Mouse (Mus musculus): Measurements from ENCODE around the gene Usmg5. TPM values are rescaled to one million over a fixed set of nuclear protein-coding genes. Genes with fewer than 3 reads are reported as not detected.
"Not testable (repeated sequence)": the region's sequence is repeated elsewhere in the genome, so short reads cannot be mapped to it uniquely, and the experiment has no call there.

Usmg5 gene
- polyA plus RNA-seq (2014; fragmentation: Nextera tagmentation; extraction: Ambion mirVana), result 1,318 and 1,638 TPM in 2 replicates

DNA sequence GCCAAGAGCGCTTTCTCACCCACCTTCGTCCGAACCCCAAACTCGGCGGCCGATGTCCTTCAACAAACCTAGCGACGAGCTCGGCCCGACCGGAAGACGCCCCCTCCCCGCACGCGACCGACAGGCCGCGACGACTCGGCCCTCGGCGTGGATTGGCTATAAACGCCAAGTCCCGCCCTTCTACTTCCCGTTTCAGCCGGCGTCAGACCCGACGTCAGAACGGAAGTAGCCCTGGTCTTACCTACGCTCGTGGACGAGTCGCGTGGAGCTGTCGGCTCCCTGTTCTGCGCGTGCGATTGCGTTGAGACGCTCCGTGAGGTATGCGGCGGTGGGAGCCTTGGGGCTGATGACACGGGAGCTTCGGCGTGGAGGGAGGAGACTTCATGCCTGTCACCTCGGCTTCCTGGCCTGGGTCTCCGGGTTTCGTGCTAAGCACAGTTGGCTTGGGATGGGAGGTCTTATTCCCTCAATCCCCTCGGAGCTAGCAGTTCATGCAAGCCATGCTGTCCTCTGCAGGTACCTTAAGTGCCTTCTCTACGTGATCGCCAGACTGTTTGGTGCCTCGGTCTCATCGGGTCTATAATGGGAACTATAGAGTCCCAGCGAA, at the start of gene Usmg5, which contains the start of gene Pdcd11:
Usmg5 (minus strand) TSS at position 98 of the 607 bp plus-strand sequence.
Pdcd11 (plus strand) TSS at position 219 of the 607 bp plus-strand sequence.
- Histone ChIP-seq H3K4me1 (ENCODE audit: control insufficient read depth, insufficient read depth, low read length) (peaks cover 16% of the 10 kb centered on the region), H3K27me3 (ENCODE audit: control insufficient read depth, insufficient read depth, low read length) (no peaks in the 10 kb centered on the region), H3K9me3 (ENCODE audit: control insufficient read depth, low read length) (no peaks in the 10 kb centered on the region), H3K27ac (ENCODE audit: low read depth, low read length) (peak within 1 kb of the TSS; percentile 83), H3K4me3 (ENCODE audit: low read depth, low read length) (peak within 1 kb of the TSS; percentile 94), H3K4me2 (ENCODE audit: low read depth, low read length) (peak within 1 kb of the TSS; percentile 67), H3K9ac (replicated peaks; ENCODE audit: low read depth, low read length) (peak within 1 kb of the TSS; percentile 95), H3K36me3 (ENCODE audit: control insufficient read depth, insufficient read depth, low read length) (peaks cover 23% of the 10 kb centered on the region)
- ATAC-seq (ENCODE audit: low read depth), result peak; percentile 100
- under 1% methylated on average over 56 of the region's 56 CpGs for WGBS

DNA sequence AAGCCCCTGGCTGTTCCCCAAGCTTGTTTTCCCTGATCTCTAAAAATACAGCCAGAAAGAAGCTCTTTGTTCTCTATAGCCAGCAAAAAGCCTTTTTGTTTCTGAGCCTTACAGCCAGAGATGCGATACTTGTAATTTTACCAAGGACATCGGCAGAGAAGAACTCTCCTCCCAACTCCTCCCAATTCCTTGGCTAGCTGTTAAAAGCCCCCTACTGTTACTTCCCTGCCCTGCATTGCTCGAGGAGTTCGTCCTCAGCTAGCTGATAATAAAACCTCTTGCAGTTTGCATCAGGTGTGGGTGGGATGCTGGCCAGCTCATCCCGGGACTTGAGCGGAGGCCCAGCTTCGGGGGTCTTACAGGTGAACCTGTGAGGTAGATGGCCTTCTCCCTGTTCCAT, 49.2 kb upstream of the Usmg5 start:
- not testable (repeated sequence) for ATAC-seq (ENCODE audit: low read depth); H3K9me3 ChIP-seq (ENCODE audit: control insufficient read depth, low read length)
- 27% methylated on average over 7 of the region's 7 CpGs for WGBS

DNA sequence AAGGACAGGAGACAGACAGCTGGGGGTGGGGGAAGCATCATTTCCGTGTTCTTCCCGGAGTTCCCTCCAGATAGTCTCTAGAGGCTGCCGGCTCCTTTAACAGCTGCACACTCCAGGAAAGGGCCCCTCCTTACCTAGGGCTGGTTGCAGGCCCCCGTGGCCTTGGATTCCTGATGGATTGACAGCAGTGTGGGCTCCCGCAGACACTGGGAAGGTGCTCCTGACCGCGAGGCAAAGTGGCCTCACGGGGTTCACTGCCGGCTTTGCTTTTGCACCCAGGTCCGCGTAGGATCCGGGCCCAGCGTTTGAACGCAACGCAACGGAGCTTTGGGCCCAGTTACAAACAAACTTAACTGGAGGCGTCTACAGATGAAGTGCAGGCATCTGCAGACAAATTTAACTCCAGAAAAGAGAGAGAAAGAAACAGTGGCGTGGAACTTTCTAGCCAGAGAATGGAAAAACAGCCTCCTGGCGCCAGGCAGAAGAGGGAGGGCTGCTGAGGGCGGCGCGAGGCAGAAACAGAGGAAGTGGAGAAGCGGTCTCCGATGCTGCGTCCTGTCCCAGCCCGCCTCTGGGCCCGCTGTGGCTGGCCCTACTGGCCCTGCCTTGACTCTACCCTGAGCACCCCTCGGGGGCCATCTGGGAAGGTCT, 47.4 kb upstream of the Usmg5 start, which contains the start of gene Calhm2:
Calhm2 (minus strand) TSS at position 524 of the 651 bp plus-strand sequence.
- WGBS, result 9% methylated on average over 28 of the region's 28 CpGs
- peak within 1 kb of the TSS; percentile 16; the same call in 1 of the 2 replicates for H3K9ac ChIP-seq (replicated peaks; ENCODE audit: low read depth, low read length)
- no peak within 1 kb of the TSS for H3K27ac ChIP-seq (ENCODE audit: low read depth, low read length)
- H3K9me3 ChIP-seq (ENCODE audit: control insufficient read depth, low read length), result no peaks in the 10 kb centered on the region
- H3K4me1 ChIP-seq (ENCODE audit: control insufficient read depth, insufficient read depth, low read length), result peaks cover 4% of the 10 kb centered on the region; the same call in 1 of the 2 replicates
- H3K36me3 ChIP-seq (ENCODE audit: control insufficient read depth, insufficient read depth, low read length), result no peaks in the 10 kb centered on the region
- H3K4me3 ChIP-seq (ENCODE audit: low read depth, low read length), result 0 out of 2 replicates have a peak within 1 kb of the TSS, but pooled peaks have one; percentile 7
- H3K4me2 ChIP-seq (ENCODE audit: low read depth, low read length), result peak within 1 kb of the TSS; percentile 40
- no peaks in the 10 kb centered on the region; the same call in 1 of the 2 replicates for H3K27me3 ChIP-seq (ENCODE audit: control insufficient read depth, insufficient read depth, low read length)
- ATAC-seq (ENCODE audit: low read depth), result no peak; the same call in 1 of the 2 replicates

More for the DNA sequence above, 49.2 kb upstream of the Usmg5 start:
- H3K27me3 ChIP-seq (ENCODE audit: control insufficient read depth, insufficient read depth, low read length); H3K9ac ChIP-seq (replicated peaks; ENCODE audit: low read depth, low read length); H3K36me3 ChIP-seq (ENCODE audit: control insufficient read depth, insufficient read depth, low read length); H3K4me2 ChIP-seq (ENCODE audit: low read depth, low read length); H3K4me1 ChIP-seq (ENCODE audit: control insufficient read depth, insufficient read depth, low read length); H3K27ac ChIP-seq (ENCODE audit: low read depth, low read length); H3K4me3 ChIP-seq (ENCODE audit: low read depth, low read length): not testable (repeated sequence)

DNA sequence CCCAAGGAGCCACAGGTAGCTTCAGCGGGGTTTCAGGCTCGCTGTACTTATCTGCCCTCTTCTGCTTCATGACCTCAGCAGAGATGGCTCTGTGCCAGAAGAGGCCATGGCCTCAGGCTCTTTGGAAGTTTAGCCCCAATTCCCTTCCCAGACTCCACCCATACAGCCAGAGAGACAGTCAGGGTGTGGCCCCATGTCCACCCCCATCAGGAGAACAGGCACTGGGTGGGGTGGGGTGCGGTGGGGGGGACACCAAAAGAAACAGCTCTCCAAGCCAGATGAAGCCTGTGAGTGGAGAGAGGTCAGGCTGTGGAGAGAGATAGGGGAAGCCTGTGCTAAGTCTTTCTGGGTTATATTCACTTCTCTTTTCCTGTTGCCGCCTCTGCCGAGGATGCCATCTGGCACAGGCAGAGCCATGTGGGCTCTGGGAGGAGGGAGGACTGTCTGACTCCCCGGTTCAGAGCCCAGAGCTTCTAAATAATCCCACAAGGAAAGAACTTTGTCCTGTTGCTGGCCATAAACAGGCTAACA, 46.7 kb upstream of the Usmg5 start:
- ATAC-seq (ENCODE audit: low read depth), result no peak
- peaks cover 5% of the 10 kb centered on the region; the same call in 1 of the 2 replicates for H3K36me3 ChIP-seq (ENCODE audit: control insufficient read depth, insufficient read depth, low read length)
- no peaks in the 10 kb centered on the region for H3K9me3 ChIP-seq (ENCODE audit: control insufficient read depth, low read length)
- no peaks in the 10 kb centered on the region; the same call in 1 of the 2 replicates for H3K27me3 ChIP-seq (ENCODE audit: control insufficient read depth, insufficient read depth, low read length)
- H3K4me3 ChIP-seq (ENCODE audit: low read depth, low read length), result 0 out of 2 replicates have a peak overlapping the region, but pooled peaks have one; percentile 7
- no peak overlapping the region for H3K9ac ChIP-seq (replicated peaks; ENCODE audit: low read depth, low read length)
- peaks cover 4% of the 10 kb centered on the region; the same call in 1 of the 2 replicates for H3K4me1 ChIP-seq (ENCODE audit: control insufficient read depth, insufficient read depth, low read length)
- no peak overlapping the region for H3K27ac ChIP-seq (ENCODE audit: low read depth, low read length)
- WGBS, result 60% methylated on average over 6 of the region's 6 CpGs
- H3K4me2 ChIP-seq (ENCODE audit: low read depth, low read length), result peak overlapping the region; percentile 40; the same call in 1 of the 2 replicates

DNA sequence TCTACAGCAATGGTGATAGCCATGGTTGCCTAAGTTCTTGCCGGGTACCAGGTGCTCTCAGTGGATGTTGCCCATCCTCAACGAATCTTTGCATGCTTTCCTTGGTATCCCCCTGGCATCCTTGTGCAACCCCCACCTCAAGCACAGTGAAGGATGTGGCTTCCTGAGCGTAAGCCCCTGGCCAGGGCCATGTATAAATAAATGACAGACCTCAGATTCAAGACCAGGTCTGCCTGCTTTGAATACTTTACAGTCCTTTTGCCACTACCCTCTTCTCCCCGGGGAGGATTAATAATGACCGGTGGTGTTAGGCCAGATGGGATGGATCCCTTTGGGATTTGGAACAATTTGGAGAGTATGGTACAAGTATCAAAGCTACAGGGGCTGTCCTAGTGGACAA, 45.7 kb upstream of the Usmg5 start:
- ATAC-seq (ENCODE audit: low read depth), result no peak
- Histone ChIP-seq H3K9ac (replicated peaks; ENCODE audit: low read depth, low read length) (no peak overlapping the region), H3K4me3 (ENCODE audit: low read depth, low read length) (no peak overlapping the region), H3K27ac (ENCODE audit: low read depth, low read length) (no peak overlapping the region), H3K9me3 (ENCODE audit: control insufficient read depth, low read length) (no peaks in the 10 kb centered on the region), H3K27me3 (ENCODE audit: control insufficient read depth, insufficient read depth, low read length) (no peaks in the 10 kb centered on the region; the same call in 1 of the 2 replicates), H3K4me1 (ENCODE audit: control insufficient read depth, insufficient read depth, low read length) (peaks cover 4% of the 10 kb centered on the region; the same call in 1 of the 2 replicates), H3K36me3 (ENCODE audit: control insufficient read depth, insufficient read depth, low read length) (peaks cover 10% of the 10 kb centered on the region), H3K4me2 (ENCODE audit: low read depth, low read length) (no peak overlapping the region)
- 88% methylated on average over 5 of the region's 5 CpGs for WGBS

DNA sequence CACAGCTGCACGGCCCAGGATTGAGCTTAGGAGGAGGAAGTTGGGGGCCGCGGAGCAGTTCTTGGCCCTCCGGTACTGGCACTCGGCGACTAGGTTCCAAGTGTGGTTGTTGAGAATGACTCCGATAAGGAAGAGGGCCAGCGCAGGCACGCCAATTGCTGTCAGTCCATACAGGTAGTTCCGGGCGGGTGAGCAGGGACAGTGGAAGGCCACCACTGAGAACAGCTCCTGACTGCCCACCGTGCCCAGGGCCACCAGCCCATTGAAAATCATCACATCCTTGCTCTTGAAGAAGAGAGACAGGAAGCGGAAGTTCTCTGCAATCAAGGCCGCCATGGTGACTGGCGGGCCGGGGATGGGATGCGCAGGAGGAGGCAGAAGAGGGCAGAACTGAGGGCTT, 45.1 kb upstream of the Usmg5 start:
- WGBS, result 88% methylated on average over 17 of the region's 17 CpGs
- H3K4me3 ChIP-seq (ENCODE audit: low read depth, low read length), result no peak overlapping the region
- H3K9ac ChIP-seq (replicated peaks; ENCODE audit: low read depth, low read length), result no peak overlapping the region
- H3K4me2 ChIP-seq (ENCODE audit: low read depth, low read length), result no peak overlapping the region
- no peaks in the 10 kb centered on the region for H3K9me3 ChIP-seq (ENCODE audit: control insufficient read depth, low read length)
- no peak for ATAC-seq (ENCODE audit: low read depth)
- peaks cover 16% of the 10 kb centered on the region for H3K36me3 ChIP-seq (ENCODE audit: control insufficient read depth, insufficient read depth, low read length)
- no peaks in the 10 kb centered on the region; the same call in 1 of the 2 replicates for H3K27me3 ChIP-seq (ENCODE audit: control insufficient read depth, insufficient read depth, low read length)
- peaks cover 4% of the 10 kb centered on the region; the same call in 1 of the 2 replicates for H3K4me1 ChIP-seq (ENCODE audit: control insufficient read depth, insufficient read depth, low read length)
- no peak overlapping the region for H3K27ac ChIP-seq (ENCODE audit: low read depth, low read length)

DNA sequence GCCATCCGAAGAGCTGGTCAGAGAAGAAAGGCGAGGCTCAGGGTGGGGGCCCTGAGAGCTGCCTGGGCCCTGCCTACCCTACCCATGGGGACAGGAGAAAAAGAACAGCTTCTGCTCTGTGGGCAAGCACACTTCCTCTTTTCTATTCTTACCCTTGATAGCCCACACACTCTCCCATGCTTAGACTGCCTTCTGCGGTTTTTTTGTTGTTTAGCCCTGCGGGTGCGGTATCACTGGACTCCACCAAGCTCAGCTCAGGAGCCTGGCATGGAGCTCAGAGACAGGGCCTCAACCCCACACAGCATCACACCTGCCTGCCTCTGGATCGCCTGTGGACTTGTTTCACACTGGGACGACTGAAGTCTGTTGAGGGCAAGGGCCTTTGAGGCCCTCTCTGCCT, 42.7 kb upstream of the Usmg5 start:
- H3K9ac ChIP-seq (replicated peaks; ENCODE audit: low read depth, low read length), result no peak overlapping the region
- peaks cover 4% of the 10 kb centered on the region; the same call in 1 of the 2 replicates for H3K4me1 ChIP-seq (ENCODE audit: control insufficient read depth, insufficient read depth, low read length)
- WGBS, result 94% methylated on average over 7 of the region's 7 CpGs
- ATAC-seq (ENCODE audit: low read depth), result no peak
- peaks cover 33% of the 10 kb centered on the region for H3K36me3 ChIP-seq (ENCODE audit: control insufficient read depth, insufficient read depth, low read length)
- H3K27me3 ChIP-seq (ENCODE audit: control insufficient read depth, insufficient read depth, low read length), result no peaks in the 10 kb centered on the region; the same call in 1 of the 2 replicates
- H3K4me2 ChIP-seq (ENCODE audit: low read depth, low read length), result no peak overlapping the region
- no peak overlapping the region for H3K4me3 ChIP-seq (ENCODE audit: low read depth, low read length)
- H3K9me3 ChIP-seq (ENCODE audit: control insufficient read depth, low read length), result no peaks in the 10 kb centered on the region
- no peak overlapping the region for H3K27ac ChIP-seq (ENCODE audit: low read depth, low read length)

DNA sequence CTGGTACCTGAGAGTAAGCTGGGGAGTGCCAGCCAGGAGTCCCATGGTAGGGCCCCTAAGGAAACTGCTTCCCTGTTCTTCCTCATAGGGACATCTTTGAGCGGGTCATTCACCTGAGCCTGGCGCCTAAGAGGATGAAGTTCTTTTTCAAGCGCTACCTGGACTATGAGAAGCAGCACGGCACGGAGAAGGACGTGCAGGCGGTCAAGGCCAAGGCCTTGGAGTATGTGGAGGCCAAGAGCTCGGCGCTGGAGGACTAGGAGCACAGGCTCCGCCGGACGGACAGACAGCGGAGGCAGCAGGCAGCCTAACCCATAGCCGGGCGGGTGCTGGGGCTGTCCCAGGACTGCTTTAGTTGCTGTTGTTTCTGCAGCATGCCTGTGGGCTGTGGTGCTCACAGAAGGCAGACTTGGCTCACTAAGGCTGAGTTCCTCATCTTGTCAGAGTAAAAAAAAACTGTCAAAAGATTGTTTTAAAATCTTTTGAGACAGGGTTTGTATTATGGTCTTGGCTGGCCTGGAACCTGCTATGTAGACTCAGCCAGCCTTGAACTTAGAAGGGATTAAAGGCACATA, 40.2 kb upstream of the Usmg5 start:
- Histone ChIP-seq H3K27ac (ENCODE audit: low read depth, low read length) (no peak overlapping the region), H3K36me3 (ENCODE audit: control insufficient read depth, insufficient read depth, low read length) (peaks cover 47% of the 10 kb centered on the region), H3K4me2 (ENCODE audit: low read depth, low read length) (no peak overlapping the region), H3K4me3 (ENCODE audit: low read depth, low read length) (no peak overlapping the region), H3K9ac (replicated peaks; ENCODE audit: low read depth, low read length) (no peak overlapping the region), H3K4me1 (ENCODE audit: control insufficient read depth, insufficient read depth, low read length) (no peaks in the 10 kb centered on the region), H3K9me3 (ENCODE audit: control insufficient read depth, low read length) (no peaks in the 10 kb centered on the region), H3K27me3 (ENCODE audit: control insufficient read depth, insufficient read depth, low read length) (no peaks in the 10 kb centered on the region)
- no peak for ATAC-seq (ENCODE audit: low read depth)
- 97% methylated on average over 15 of the region's 15 CpGs for WGBS

Measured in neural tube, embryonic 14.5 days (tissue).